Mouse (Mus musculus) stomach, embryonic 15.5 days (tissue): ENCODE measurements around the gene Ptprf. TPM values are rescaled to one million over a fixed set of nuclear protein-coding genes. Genes with fewer than 3 reads are reported as not detected.

ENCODE experiments used
- ATAC-seq: fragments of 200-750 bp; cut with Nextera tagmentation; 2 replicates; pipeline ENCODE4 v1.8.0; 2017; ENCODE audit warnings: low read depth, moderate number of reproducible peaks, moderate TSS enrichment; ENCODE audit not compliant: insufficient read depth, low FRiP score
- H3K27ac ChIP-seq: fragments of 300-500 bp; sonication (generic); 2 replicates; pipeline ENCODE4 v1.5.1; 2015; ENCODE audit warnings: mild to moderate bottlenecking, inconsistent platforms
- H3K27me3 ChIP-seq: fragments of 300-500 bp; sonication (generic); replicated peaks from 2 replicates; pipeline ENCODE4 v1.6.1; 2015; ENCODE audit warnings: inconsistent platforms
- H3K36me3 ChIP-seq: fragments of 300-500 bp; sonication (generic); 2 replicates; pipeline ENCODE4 v1.6.1; 2015; ENCODE audit warnings: inconsistent platforms
- H3K4me1 ChIP-seq: fragments of 300-500 bp; sonication (generic); 2 replicates; pipeline ENCODE4 v1.6.1; 2015; ENCODE audit warnings: inconsistent platforms
- H3K4me2 ChIP-seq: fragments of 300-500 bp; sonication (generic); 2 replicates; pipeline ENCODE4 v1.6.1; 2015; ENCODE audit warnings: mild to moderate bottlenecking, inconsistent platforms
- H3K4me3 ChIP-seq: fragments of 300-500 bp; sonication (generic); replicated peaks from 2 replicates; pipeline ENCODE4 v1.5.1; 2015; ENCODE audit warnings: inconsistent platforms
- H3K9ac ChIP-seq: fragments of 300-500 bp; sonication (generic); 2 replicates; pipeline ENCODE4 v1.6.1; 2015; ENCODE audit warnings: inconsistent platforms
- H3K9me3 ChIP-seq: fragments of 300-500 bp; sonication (generic); 2 replicates; pipeline ENCODE4 v1.6.1; 2016; ENCODE audit warnings: inconsistent platforms
- WGBS: fragments of 180-500 bp; shearing (Covaris S2); methylation state at CpG from one replicate; pipeline ENCODE4 v1.1.7; 2015; 5-methylcytosine and 5-hydroxymethylcytosine counted together
- microRNA-seq: library from miRNA; unstranded; fragments of <30 nt; microRNA quantifications from one replicate; pipeline ENCODE4, GENCODE M21; 2016
- polyA plus RNA-seq: library from polyadenylated mRNA; unstranded; fragments of >200 nt; fragmentation: Nextera tagmentation; extraction: Ambion mirVana; gene quantifications from 2 replicates; pipeline ENCODE4 v1.2.1, GENCODE M21; 2015

Gene Ptprf
- polyA plus RNA-seq, 1 experiment from 2014 or later, result 79.2 TPM

GRCm38 (mm10) chr4:118180301-118181080, 110.7 kb downstream of the Ptprf start:
- peaks cover 12% of the 10 kb centered on the region for H3K4me1 ChIP-seq
- WGBS, result 12% methylated on average over 17 of the region's 17 CpGs
- ATAC-seq, result no peak

GRCm38 (mm10) chr4:118179467-118180300, 111.5 kb downstream of the Ptprf start, which contains the start of gene Kdm4a:
TSS of gene Kdm4a (minus strand) at chr4:118180043.
- under 1% methylated on average over 38 of the region's 38 CpGs for WGBS
- peak within 1 kb of the TSS; percentile 83 for H3K4me3 ChIP-seq
- H3K9me3 ChIP-seq, result no peaks in the 10 kb centered on the region
- H3K9ac ChIP-seq, result peak within 1 kb of the TSS; percentile 85
- ATAC-seq, result peak; percentile 100
- peak within 1 kb of the TSS; percentile 98 for H3K27ac ChIP-seq
- H3K36me3 ChIP-seq, result peaks cover 22% of the 10 kb centered on the region
- H3K4me1 ChIP-seq, result peaks cover 12% of the 10 kb centered on the region
- peak within 1 kb of the TSS; percentile 81 for H3K4me2 ChIP-seq
- no peaks in the 10 kb centered on the region for H3K27me3 ChIP-seq

More at GRCm38 (mm10) chr4:118180301-118181080, 110.7 kb downstream of the Ptprf start:
- H3K36me3 ChIP-seq, result peaks cover 14% of the 10 kb centered on the region
- no peaks in the 10 kb centered on the region for H3K27me3 ChIP-seq
- peak overlapping the region; percentile 81 for H3K4me2 ChIP-seq
- H3K4me3 ChIP-seq, result peak overlapping the region; percentile 83
- no peaks in the 10 kb centered on the region for H3K9me3 ChIP-seq
- H3K27ac ChIP-seq, result peak overlapping the region; percentile 98
- peak overlapping the region; percentile 42 for H3K9ac ChIP-seq

- H3K27me3 ChIP-seq, result no peaks in the 10 kb centered on the region
- WGBS, result under 1% methylated on average over 12 of the region's 12 CpGs
- peak overlapping the region; percentile 98 for H3K27ac ChIP-seq
- peak overlapping the region; percentile 78 for H3K9ac ChIP-seq
- H3K9me3 ChIP-seq, result no peaks in the 10 kb centered on the region
- peak overlapping the region; percentile 70 for H3K4me2 ChIP-seq
- peak overlapping the region; percentile 83 for H3K4me3 ChIP-seq
- no peak for ATAC-seq
- H3K36me3 ChIP-seq, result peaks cover 28% of the 10 kb centered on the region
- H3K4me1 ChIP-seq, result peaks cover 12% of the 10 kb centered on the region
These were observed 112.2 kb downstream of the Ptprf start for GRCm38 (mm10) chr4:118178952-118179466.

- no peak for ATAC-seq
- Histone ChIP-seq H3K27me3 (no peaks in the 10 kb centered on the region), H3K4me1 (no peaks in the 10 kb centered on the region), H3K4me3 (no peak overlapping the region), H3K27ac (no peak overlapping the region), H3K9ac (no peak overlapping the region), H3K4me2 (no peak overlapping the region), H3K9me3 (no peaks in the 10 kb centered on the region), H3K36me3 (peaks cover 82% of the 10 kb centered on the region)
- whole genome bisulfite sequencing, result 93% methylated on average over 12 of the region's 12 CpGs
These were observed 118.7 kb downstream of the Ptprf start for GRCm38 (mm10) chr4:118172461-118172860.

- H3K27me3 ChIP-seq, result no peaks in the 10 kb centered on the region
- no peak for ATAC-seq
- H3K4me2 ChIP-seq, result no peak overlapping the region
- WGBS, result 86% methylated on average over 9 of the region's 9 CpGs
- H3K9me3 ChIP-seq, result no peaks in the 10 kb centered on the region
- no peak overlapping the region for H3K27ac ChIP-seq
- H3K4me1 ChIP-seq, result no peaks in the 10 kb centered on the region
- H3K36me3 ChIP-seq, result peaks cover 87% of the 10 kb centered on the region
- H3K4me3 ChIP-seq, result no peak overlapping the region
- H3K9ac ChIP-seq, result no peak overlapping the region
These were observed 120.2 kb downstream of the Ptprf start for GRCm38 (mm10) chr4:118171006-118171405.

- no peak overlapping the region for H3K9ac ChIP-seq
- 94% methylated on average over 12 of the region's 12 CpGs for WGBS
- ATAC-seq, result no peak
- H3K4me3 ChIP-seq, result no peak overlapping the region
- no peaks in the 10 kb centered on the region for H3K27me3 ChIP-seq
- H3K36me3 ChIP-seq, result peaks cover 88% of the 10 kb centered on the region
- H3K4me2 ChIP-seq, result no peak overlapping the region
- H3K9me3 ChIP-seq, result no peaks in the 10 kb centered on the region
- H3K27ac ChIP-seq, result no peak overlapping the region
- no peaks in the 10 kb centered on the region for H3K4me1 ChIP-seq
These were observed 129.1 kb downstream of the Ptprf start for GRCm38 (mm10) chr4:118162123-118162522.

Small RNA genes within 50 kb of the gene (microRNA-seq; reads per million reads assigned to microRNA genes)
- gene Mir7226, result 1.7 reads per million

Other genes with a start within 250 kb of the Ptprf start
- gene St3gal3, start 156.5 kb downstream of the Ptprf start, polyA plus RNA-seq, result 6.4 and 8.0 TPM in 2 replicates
- 30.8 and 35.3 TPM in 2 replicates for gene Kdm4a, start 111.4 kb downstream of the Ptprf start, polyA plus RNA-seq
- 4.8 and 7.0 TPM in 2 replicates for gene Szt2, start 117.9 kb upstream of the Ptprf start, polyA plus RNA-seq
- 99.8 and 101 TPM in 2 replicates for gene Med8, start 117.9 kb upstream of the Ptprf start, polyA plus RNA-seq
- gene Elovl1, start 136.7 kb upstream of the Ptprf start, polyA plus RNA-seq, result 128 and 136 TPM in 2 replicates
- 220 and 224 TPM in 2 replicates for gene Cdc20, start 145.9 kb upstream of the Ptprf start, polyA plus RNA-seq
- 0.28 and 0.45 TPM in 2 replicates for gene Mpl, start 166.1 kb upstream of the Ptprf start, polyA plus RNA-seq
- gene Tie1, start 198.7 kb upstream of the Ptprf start, polyA plus RNA-seq, result 20.6 and 22.9 TPM in 2 replicates
- gene 2610528J11Rik, start 235.6 kb upstream of the Ptprf start, polyA plus RNA-seq, result 30.4 and 33.8 TPM in 2 replicates